Mouse (Mus musculus) cerebellum, adult 2 months (tissue): Measurements from ENCODE around the gene Mdm2. TPM values are rescaled to one million over a fixed set of nuclear protein-coding genes. Genes with fewer than 3 reads are reported as not detected.
A peak's percentile ranks its signal among the peaks of the same experiment; 100 is the strongest.

Experiments used
- DNase-seq, 2 experiments: peaks; one replicate each; pipeline ENCODE4 v3.0.0; 2021
- H3K27ac ChIP-seq: fragments of 200-500 bp; 2 replicates; pipeline ENCODE4 v1.5.1; 2012; ENCODE audit warnings: low read length, control low read depth, inconsistent platforms; ENCODE audit not compliant: insufficient read depth
- H3K27me3 ChIP-seq: fragments of 200-500 bp; 2 replicates; pipeline ENCODE4 v1.6.1; 2012; ENCODE audit warnings: inconsistent platforms, mild to moderate bottlenecking, low read length, moderate library complexity; ENCODE audit not compliant: control insufficient read depth, insufficient read depth
- H3K4me1 ChIP-seq: fragments of 200-500 bp; 2 replicates; pipeline ENCODE4 v1.6.1; 2011; ENCODE audit warnings: low read length; ENCODE audit not compliant: control insufficient read depth, insufficient read depth
- H3K4me3 ChIP-seq: fragments of 200-500 bp; replicated peaks from 2 replicates; pipeline ENCODE3; 2011; ENCODE audit warnings: mild to moderate bottlenecking, low read depth, low read length, control low read depth; ENCODE audit not compliant: insufficient read depth
- CTCF ChIP-seq: fragments of 200-500 bp; IDR thresholded peaks from 2 replicates; pipeline ENCODE4 v1.5.1; 2011; ENCODE audit warnings: low read depth, mild to moderate bottlenecking, control low read depth, low read length, moderate library complexity, borderline replicate concordance; ENCODE audit not compliant: insufficient read depth
- POLR2A ChIP-seq: fragments of 200-500 bp; IDR thresholded peaks from 2 replicates; pipeline ENCODE4 v1.6.1; 2011; ENCODE audit warnings: low read length, control low read depth, borderline replicate concordance; ENCODE audit not compliant: insufficient read depth
- WGBS: fragments of 180-500 bp; shearing (Covaris S2); methylation state at CpG from one replicate; pipeline ENCODE4 v1.1.7; 2018; 5-methylcytosine and 5-hydroxymethylcytosine counted together
- polyA plus RNA-seq: library from polyadenylated mRNA; depleted of rRNA; stranded (reverse); fragments of >200 nt; gene quantifications from 2 replicates; pipeline ENCODE4 v1.2.3, GENCODE M21; 2012

Gene Mdm2
- polyA plus RNA-seq, 1 experiment, result 67.6 TPM

GRCm38 (mm10) chr10:117714928-117715500 lies 4.5 kb upstream of the Mdm2 start:
- TF ChIP-seq CTCF, result no peak
- no peak for TF ChIP-seq POLR2A
- 71% methylated on average over 4 of the region's 4 CpGs for WGBS
- DNase-seq, result no peak

GRCm38 (mm10) chr10:117714048-117714545 lies 3.5 kb upstream of the Mdm2 start:
- DNase-seq, result no peak
- no peak for TF ChIP-seq CTCF
- no peak for TF ChIP-seq POLR2A
- H3K4me1 ChIP-seq, result no peaks in the 10 kb centered on the region
- no peak overlapping the region for H3K4me3 ChIP-seq
- no peak overlapping the region for H3K27ac ChIP-seq
- no peaks in the 10 kb centered on the region for H3K27me3 ChIP-seq
- 91% methylated on average over 3 of the region's 3 CpGs for WGBS

More at GRCm38 (mm10) chr10:117714928-117715500, 4.5 kb upstream of the Mdm2 start:
- Histone ChIP-seq H3K4me1 (no peaks in the 10 kb centered on the region), H3K27me3 (no peaks in the 10 kb centered on the region), H3K27ac (no peak overlapping the region), H3K4me3 (no peak overlapping the region)

- H3K4me3 ChIP-seq, result no peak overlapping the region
- no peak for DNase-seq
- TF ChIP-seq CTCF (no peak), POLR2A (no peak)
- no peaks in the 10 kb centered on the region for H3K27me3 ChIP-seq
- no peak overlapping the region for H3K27ac ChIP-seq
- 94% methylated on average over 8 of the region's 8 CpGs for WGBS
- no peaks in the 10 kb centered on the region for H3K4me1 ChIP-seq
Measured at GRCm38 (mm10) chr10:117713466-117713865, 2.9 kb upstream of the Mdm2 start.

DNA sequence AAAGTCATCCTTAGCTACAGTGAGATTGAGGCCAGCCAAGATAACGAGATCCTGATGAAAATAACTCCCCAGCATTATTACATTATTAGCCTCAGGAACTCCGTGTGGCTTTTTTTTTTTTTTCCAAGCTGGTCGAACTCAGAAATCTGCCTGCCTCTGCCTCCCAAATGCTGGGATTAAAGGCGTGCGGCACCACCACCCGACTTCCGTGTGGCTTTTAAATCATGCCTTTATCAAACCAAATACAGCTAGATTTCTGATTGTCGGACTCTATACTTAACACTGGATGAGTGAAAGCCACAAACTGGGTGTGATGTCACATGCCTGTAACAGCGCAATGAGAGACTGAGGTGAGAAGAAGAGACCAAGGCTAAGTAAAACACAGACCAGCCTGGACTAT lies 2.3 kb upstream of the Mdm2 start:
- DNase-seq, result no peak
- TF ChIP-seq CTCF, result no peak
- TF ChIP-seq POLR2A, result no peak
- 94% methylated on average over 9 of the region's 9 CpGs for WGBS

DNA sequence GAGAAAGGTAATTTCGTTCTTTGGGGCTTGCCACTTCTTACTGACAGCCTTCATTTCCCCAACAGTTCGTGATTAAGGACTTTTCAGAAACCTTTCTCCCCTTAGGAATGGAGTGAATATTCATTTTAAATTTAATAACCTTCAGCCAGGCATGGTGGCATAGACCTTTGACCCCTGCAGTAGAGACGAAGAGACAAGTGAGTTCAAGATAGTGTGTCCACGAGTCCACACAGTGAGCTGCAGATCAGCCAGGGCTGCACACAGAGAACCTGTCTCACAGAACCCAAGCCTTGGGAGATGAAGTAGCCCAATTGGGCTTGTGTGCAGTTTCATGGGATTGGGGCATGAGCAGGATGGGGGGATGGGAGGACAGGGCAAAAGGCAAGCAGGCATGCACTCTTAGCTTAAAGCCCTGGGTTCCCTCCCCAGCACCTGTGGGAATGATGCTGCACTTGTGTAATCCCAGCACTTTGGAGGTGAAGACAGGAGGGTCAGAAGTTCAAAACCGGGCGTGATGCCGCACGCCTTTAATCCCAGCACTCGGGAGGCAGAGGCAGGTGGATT lies 1.7 kb upstream of the Mdm2 start:
- WGBS, result 90% methylated on average over 9 of the region's 9 CpGs
- no peak overlapping the region for H3K27ac ChIP-seq
- no peaks in the 10 kb centered on the region for H3K4me1 ChIP-seq
- H3K4me3 ChIP-seq, result no peak overlapping the region
- no peaks in the 10 kb centered on the region for H3K27me3 ChIP-seq
- TF ChIP-seq POLR2A (no peak), CTCF (no peak)
- no peak for DNase-seq

More for the DNA sequence above, 2.3 kb upstream of the Mdm2 start:
- no peak overlapping the region for H3K4me3 ChIP-seq
- H3K27me3 ChIP-seq, result no peaks in the 10 kb centered on the region
- no peak overlapping the region for H3K27ac ChIP-seq
- H3K4me1 ChIP-seq, result no peaks in the 10 kb centered on the region

GRCm38 (mm10) chr10:117711408-117711807 lies 850 bp upstream of the Mdm2 start:
- WGBS, result 55% methylated on average over 5 of the region's 5 CpGs
- Histone ChIP-seq H3K4me1 (peaks cover 6% of the 10 kb centered on the region), H3K27me3 (no peaks in the 10 kb centered on the region), H3K27ac (no peak overlapping the region), H3K4me3 (no peak overlapping the region)
- DNase-seq, result peak; percentile 19 to 22
- TF ChIP-seq POLR2A (no peak), CTCF (no peak)

- Histone ChIP-seq H3K4me3 (peak overlapping the region; percentile 85), H3K27ac (peak overlapping the region; percentile 94), H3K4me1 (peaks cover 6% of the 10 kb centered on the region), H3K27me3 (no peaks in the 10 kb centered on the region)
- 1% methylated on average over 70 of the region's 71 CpGs for WGBS
- peak; percentile 77 to 84 for DNase-seq
- no peak for TF ChIP-seq CTCF
- 0 out of 2 replicates have a peak, but pooled peaks have one; percentile 22 for TF ChIP-seq POLR2A
Measured at GRCm38 (mm10) chr10:117709930-117710603, 491 bp downstream of the Mdm2 start.

- H3K4me1 ChIP-seq, result peaks cover 6% of the 10 kb centered on the region
- WGBS, result 26% methylated on average over 12 of the region's 12 CpGs
- H3K27ac ChIP-seq, result peak overlapping the region; percentile 81; the same call in 1 of the 2 replicates
- peak overlapping the region; percentile 85 for H3K4me3 ChIP-seq
- no peak for TF ChIP-seq CTCF
- TF ChIP-seq POLR2A, result no peak
- no peaks in the 10 kb centered on the region for H3K27me3 ChIP-seq
- no peak for DNase-seq
Measured at GRCm38 (mm10) chr10:117709326-117709830, 1.2 kb downstream of the Mdm2 start.
